Comparison of ENCODE assay signal across 8 mouse cellular contexts in genomic region chr2:167331432-167331921, GRCm38 (mm10). TPM values are rescaled to one million over a fixed set of nuclear protein-coding genes. Genes with fewer than 3 reads are reported as not detected.
DNase-seq lines count a peak whose midpoint lies in the region; ATAC-seq and TF ChIP-seq lines count a peak whose summit lies in the region.

No protein-coding gene starts in this region.

- no peak overlapping the region for H3K9ac ChIP-seq in lung, embryonic 15.5 days
- H3K9ac ChIP-seq in heart, embryonic 16.5 days (ENCODE audit: low read length), result no peak overlapping the region
- no peak overlapping the region for H3K9ac ChIP-seq in neural tube, embryonic 15.5 days (replicated peaks)

- H3K9me3 ChIP-seq in lung, embryonic 15.5 days, result no peaks in the 10 kb centered on the region
- no peaks in the 10 kb centered on the region for H3K9me3 ChIP-seq in heart, embryonic 16.5 days (replicated peaks; ENCODE audit: control insufficient read depth, low read length)
- H3K9me3 ChIP-seq in neural tube, embryonic 15.5 days (replicated peaks), result no peaks in the 10 kb centered on the region

- no peak for TF ChIP-seq POLR2A in lung, adult 2 months (IDR thresholded peaks at IDR 0.05; ENCODE audit: borderline replicate concordance, extremely low read depth, low read depth, low read length)

- whole genome bisulfite sequencing in lung, embryonic 15.5 days, result 3% methylated on average over 5 of the region's 5 CpGs
- 21% methylated on average over 5 of the region's 5 CpGs for WGBS in lung, adult 2 months
- WGBS in heart, embryonic 16.5 days, result 1% methylated on average over 5 of the region's 5 CpGs
- 24% methylated on average over 5 of the region's 5 CpGs for whole genome bisulfite sequencing in neural tube, embryonic 15.5 days

- no peak for TF ChIP-seq CTCF in lung, adult 2 months (IDR thresholded peaks at IDR 0.05; ENCODE audit: insufficient read depth, low read length)

- no peaks in the 10 kb centered on the region for H3K36me3 ChIP-seq in lung, embryonic 15.5 days
- H3K36me3 ChIP-seq in heart, embryonic 16.5 days (ENCODE audit: control insufficient read depth, insufficient read depth), result no peaks in the 10 kb centered on the region
- no peaks in the 10 kb centered on the region for H3K36me3 ChIP-seq in neural tube, embryonic 15.5 days

- no peak overlapping the region for H3K4me2 ChIP-seq in lung, embryonic 15.5 days
- no peak overlapping the region for H3K4me2 ChIP-seq in heart, embryonic 16.5 days (ENCODE audit: low read depth, low read length)
- H3K4me2 ChIP-seq in neural tube, embryonic 15.5 days, result no peak overlapping the region

- peaks cover 41% of the 10 kb centered on the region for H3K4me1 ChIP-seq in lung, embryonic 15.5 days
- peaks cover 12% of the 10 kb centered on the region for H3K4me1 ChIP-seq in lung, adult 2 months (ENCODE audit: control insufficient read depth, insufficient read depth, low read length)
- peaks cover 20% of the 10 kb centered on the region for H3K4me1 ChIP-seq in heart, embryonic 16.5 days (ENCODE audit: control insufficient read depth, insufficient read depth, low read length)
- peaks cover 51% of the 10 kb centered on the region for H3K4me1 ChIP-seq in neural tube, embryonic 15.5 days

- no peaks in the 10 kb centered on the region for H3K27me3 ChIP-seq in lung, embryonic 15.5 days
- no peaks in the 10 kb centered on the region for H3K27me3 ChIP-seq in heart, embryonic 16.5 days (ENCODE audit: control insufficient read depth, insufficient read depth, low read length)
- no peaks in the 10 kb centered on the region for H3K27me3 ChIP-seq in neural tube, embryonic 15.5 days (replicated peaks)

- no peak overlapping the region for H3K27ac ChIP-seq in lung, embryonic 15.5 days
- no peak overlapping the region for H3K27ac ChIP-seq in heart, embryonic 16.5 days (ENCODE audit: low read length)
- peak overlapping the region; percentile 69 for H3K27ac ChIP-seq in neural tube, embryonic 15.5 days (replicated peaks)

- H3K4me3 ChIP-seq in lung, embryonic 15.5 days, result no peak overlapping the region
- H3K4me3 ChIP-seq in lung, adult 2 months (replicated peaks; ENCODE audit: extremely low read depth, low read depth, low read length), result no peak overlapping the region
- H3K4me3 ChIP-seq in heart, embryonic 16.5 days (ENCODE audit: low read length), result no peak overlapping the region
- no peak overlapping the region for H3K4me3 ChIP-seq in neural tube, embryonic 15.5 days (replicated peaks)

- peak; percentile 54 for DNase-seq in adrenal gland, postnatal 10 days
- DNase-seq in adrenal gland, adult 18-20 months (ENCODE audit: low spot score in 2 of 2), result no peak
- DNase-seq in lung, adult 2 months, result no peak
- DNase-seq in layer of hippocampus, adult 11-12 months (ENCODE audit: low spot score), result no peak

- ATAC-seq in lung, embryonic 15.5 days (ENCODE audit: borderline replicate concordance, extremely low read depth, low FRiP score, low TSS enrichment), result peak; percentile 44; the same call in 1 of the 2 replicates
- peak; percentile 39; the same call in 1 of the 2 replicates for ATAC-seq in heart, embryonic 16.5 days (replicated peaks; ENCODE audit: extremely low read depth, insufficient read depth, low FRiP score)
- peak; percentile 48; the same call in 1 of the 2 replicates for ATAC-seq in neural tube, embryonic 15.5 days (ENCODE audit: low FRiP score)
- ATAC-seq in erythroblast, adult 5-6 weeks (replicated peaks; ENCODE audit: low FRiP score, poor library complexity, severe bottlenecking), result no peak

RNA-seq across cellular contexts. Expression of gene B4galt5, which starts 17.5 kb away (rescaled TPM):
- 10 to 100 TPM; 55.5 to 76.9 TPM for total RNA-seq in adrenal gland, postnatal 10 days (2021)
- 100 to 1,000 TPM in 1 of 2 experiments, 10 to 100 TPM in 1; 74.7 to 123 TPM for total RNA-seq in adrenal gland, adult 18-20 months (2021)
- polyA plus RNA-seq in lung, embryonic 15.5 days (2015; fragmentation: Nextera tagmentation; extraction: Ambion mirVana), result 13.6 and 15.8 TPM in 2 replicates
- polyA plus RNA-seq in lung, adult 2 months (2012; rRNA removed), result 17.7 and 20.5 TPM in 2 replicates
- polyA plus RNA-seq in heart, embryonic 16.5 days (2015; fragmentation: Nextera tagmentation; extraction: Ambion mirVana), result 8.1 and 8.3 TPM in 2 replicates
- polyA plus RNA-seq in neural tube, embryonic 15.5 days (2015; fragmentation: Nextera tagmentation; extraction: Ambion mirVana), result 19.9 and 28.4 TPM in 2 replicates
- 12.1 and 17.9 TPM in 2 replicates for total RNA-seq in erythroblast, adult 5-6 weeks (2015; ENCODE audit: low replicate concordance)
- total RNA-seq in erythroblast, adult 5-6 weeks (2017; ENCODE audit: low replicate concordance), result 4.8 and 9.8 TPM in 2 replicates
